Mouse (Mus musculus): Measurements from ENCODE around the gene Scmh1. TPM values are rescaled to one million over a fixed set of nuclear protein-coding genes. Genes with fewer than 3 reads are reported as not detected.
"Not testable (repeated sequence)": the region's sequence is repeated elsewhere in the genome, so short reads cannot be mapped to it uniquely, and the experiment has no call there.

Scmh1 gene
- total RNA-seq (2022) = 10 to 100 TPM; 76.4 to 92.0 (median 84.9) TPM

GRCm38 (mm10) chr4:120405144-120405805, at the start of gene Scmh1:
Gene Scmh1, plus strand, starts transcription at chr4:120405281.
- DNase-seq (ENCODE audit: low spot score in 2 of 2) = peak; percentile 24 to 37

- DNase-seq (ENCODE audit: low spot score in 2 of 2) = no peak
Measured at GRCm38 (mm10) chr4:120360011-120360521, 45.0 kb upstream of the Scmh1 start.

GRCm38 (mm10) chr4:120364729-120365128, 40.4 kb upstream of the Scmh1 start:
- DNase-seq (ENCODE audit: low spot score in 2 of 2) = peak; percentile 26 to 46

- no peak for DNase-seq (ENCODE audit: low spot score in 2 of 2)
Measured at GRCm38 (mm10) chr4:120365456-120365855, 39.6 kb upstream of the Scmh1 start.

GRCm38 (mm10) chr4:120368031-120368430, 37.0 kb upstream of the Scmh1 start:
- DNase-seq (ENCODE audit: low spot score in 2 of 2) = no peak

GRCm38 (mm10) chr4:120368663-120369062, 36.4 kb upstream of the Scmh1 start:
- peak; percentile 59 to 71 for DNase-seq (ENCODE audit: low spot score in 2 of 2)

GRCm38 (mm10) chr4:120369156-120369555, 35.9 kb upstream of the Scmh1 start:
- DNase-seq (ENCODE audit: low spot score in 2 of 2) = no peak

- DNase-seq (ENCODE audit: low spot score in 2 of 2) = peak in 1 of 2 experiments; percentile 29
Measured at GRCm38 (mm10) chr4:120369861-120370366, 35.2 kb upstream of the Scmh1 start.

GRCm38 (mm10) chr4:120372838-120373237, 32.2 kb upstream of the Scmh1 start:
- DNase-seq (ENCODE audit: low spot score in 2 of 2) = no peak

- DNase-seq (ENCODE audit: low spot score in 2 of 2) = no peak
Measured at GRCm38 (mm10) chr4:120373813-120374212, 31.3 kb upstream of the Scmh1 start.

- DNase-seq (ENCODE audit: low spot score in 2 of 2) = peak; percentile 58 to 69
Measured at GRCm38 (mm10) chr4:120380811-120381391, 24.2 kb upstream of the Scmh1 start.

- no peak for DNase-seq (ENCODE audit: low spot score in 2 of 2)
Measured at GRCm38 (mm10) chr4:120385496-120385895, 19.6 kb upstream of the Scmh1 start.

GRCm38 (mm10) chr4:120387496-120387895, 17.6 kb upstream of the Scmh1 start:
- DNase-seq (ENCODE audit: low spot score in 2 of 2) = peak; percentile 38 to 55

GRCm38 (mm10) chr4:120387968-120388367, 17.1 kb upstream of the Scmh1 start:
- no peak for DNase-seq (ENCODE audit: low spot score in 2 of 2)

- no peak for DNase-seq (ENCODE audit: low spot score in 2 of 2)
Measured at GRCm38 (mm10) chr4:120388998-120389542, 16.0 kb upstream of the Scmh1 start.

GRCm38 (mm10) chr4:120389546-120389945, 15.5 kb upstream of the Scmh1 start:
- no peak for DNase-seq (ENCODE audit: low spot score in 2 of 2)

GRCm38 (mm10) chr4:120391591-120391990, 13.5 kb upstream of the Scmh1 start:
- no peak for DNase-seq (ENCODE audit: low spot score in 2 of 2)

GRCm38 (mm10) chr4:120392341-120392740, 12.7 kb upstream of the Scmh1 start:
- DNase-seq (ENCODE audit: low spot score in 2 of 2) = no peak

- DNase-seq (ENCODE audit: low spot score in 2 of 2) = no peak
Measured at GRCm38 (mm10) chr4:120392748-120393147, 12.3 kb upstream of the Scmh1 start.

GRCm38 (mm10) chr4:120400251-120400650, 4.8 kb upstream of the Scmh1 start:
- DNase-seq (ENCODE audit: low spot score in 2 of 2) = no peak

- DNase-seq (ENCODE audit: low spot score in 2 of 2) = not testable (repeated sequence)
Measured at GRCm38 (mm10) chr4:120402105-120402504, 3.0 kb upstream of the Scmh1 start.

- no peak for DNase-seq (ENCODE audit: low spot score in 2 of 2)
Measured at GRCm38 (mm10) chr4:120404247-120404646, 834 bp upstream of the Scmh1 start.

Data from layer of hippocampus, adult 8-10 months (tissue).